Mouse (Mus musculus) midbrain, embryonic 10.5 days (tissue): ENCODE data around the gene Evi5l. TPM values are rescaled to one million over a fixed set of nuclear protein-coding genes. Genes with fewer than 3 reads are reported as not detected.
A peak's percentile ranks its signal among the peaks of the same experiment; 100 is the strongest.

Experiments used
- DNase-seq: peaks from one replicate; pipeline ENCODE4 v3.0.0-alpha.2; 2017; ENCODE audit warnings: low spot score
- H3K27ac ChIP-seq: fragments of 300-500 bp; sonication (generic); replicated peaks from 2 replicates; pipeline ENCODE4 v1.5.1; 2016; ENCODE audit warnings: mild to moderate bottlenecking
- H3K27me3 ChIP-seq: fragments of 300-500 bp; sonication (generic); 2 replicates; pipeline ENCODE4 v1.6.1; 2016; ENCODE audit warnings: low read depth, mild to moderate bottlenecking; ENCODE audit not compliant: poor library complexity, severe bottlenecking
- H3K36me3 ChIP-seq: fragments of 300-500 bp; sonication (generic); 2 replicates; pipeline ENCODE4 v1.6.1; 2016; ENCODE audit warnings: mild to moderate bottlenecking, moderate library complexity
- H3K4me1 ChIP-seq: fragments of 300-500 bp; sonication (generic); 2 replicates; pipeline ENCODE4 v1.6.1; 2016
- H3K4me3 ChIP-seq: fragments of 300-500 bp; sonication (generic); 2 replicates; pipeline ENCODE4 v1.5.1; 2016; ENCODE audit warnings: mild to moderate bottlenecking, moderate library complexity
- H3K9me3 ChIP-seq: fragments of 300-500 bp; sonication (generic); replicated peaks from 2 replicates; pipeline ENCODE4 v1.6.1; 2016; ENCODE audit warnings: mild to moderate bottlenecking
- WGBS: fragments of 180-500 bp; shearing (Covaris S2); methylation state at CpG from one replicate; pipeline ENCODE4 v1.1.7; 2016; 5-methylcytosine and 5-hydroxymethylcytosine counted together
- polyA plus RNA-seq: library from polyadenylated mRNA; unstranded; fragments of >200 nt; fragmentation: Nextera tagmentation; extraction: Ambion mirVana; gene quantifications from 2 replicates; pipeline ENCODE4 v1.2.1, GENCODE M21; 2016

Evi5l gene
- polyA plus RNA-seq, 1 experiment from 2014 or later, result 24.9 TPM

DNA sequence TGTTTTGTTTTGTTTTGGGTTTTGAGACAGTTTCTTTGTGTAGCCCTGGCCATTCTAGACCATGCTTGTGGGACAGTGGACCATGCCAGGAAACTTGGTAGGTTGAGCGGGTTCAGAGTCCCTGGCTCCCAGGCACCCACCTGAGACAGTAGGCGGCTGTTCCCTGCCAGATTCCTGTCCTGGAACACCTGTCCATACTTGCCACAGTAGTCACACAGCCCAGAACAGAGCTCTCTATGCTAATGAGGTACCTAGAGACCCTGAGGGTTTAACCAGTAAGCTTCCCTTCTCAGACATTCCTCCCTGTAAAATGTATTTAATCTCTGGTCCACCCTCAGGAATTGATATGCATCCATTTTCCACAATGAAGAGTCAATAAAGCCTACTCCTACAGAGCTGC lies 7.7 kb downstream of the Evi5l start:
- no peaks in the 10 kb centered on the region for H3K4me1 ChIP-seq
- H3K27ac ChIP-seq, result no peak overlapping the region
- no peak for DNase-seq
- H3K4me3 ChIP-seq, result no peak overlapping the region
- no peaks in the 10 kb centered on the region for H3K9me3 ChIP-seq
- no peaks in the 10 kb centered on the region for H3K27me3 ChIP-seq
- WGBS, result 68% methylated on average over 2 of the region's 2 CpGs
- no peaks in the 10 kb centered on the region for H3K36me3 ChIP-seq

- H3K4me1 ChIP-seq, result no peaks in the 10 kb centered on the region
- H3K27me3 ChIP-seq, result no peaks in the 10 kb centered on the region
- H3K4me3 ChIP-seq, result no peak overlapping the region
- no peaks in the 10 kb centered on the region for H3K9me3 ChIP-seq
- H3K27ac ChIP-seq, result no peak overlapping the region
- WGBS, result 90% methylated on average over 8 of the region's 8 CpGs
- H3K36me3 ChIP-seq, result peaks cover 40% of the 10 kb centered on the region
- DNase-seq, result no peak
These were observed 17.0 kb downstream of the Evi5l start for GRCm38 (mm10) chr8:4183409-4183808.

DNA sequence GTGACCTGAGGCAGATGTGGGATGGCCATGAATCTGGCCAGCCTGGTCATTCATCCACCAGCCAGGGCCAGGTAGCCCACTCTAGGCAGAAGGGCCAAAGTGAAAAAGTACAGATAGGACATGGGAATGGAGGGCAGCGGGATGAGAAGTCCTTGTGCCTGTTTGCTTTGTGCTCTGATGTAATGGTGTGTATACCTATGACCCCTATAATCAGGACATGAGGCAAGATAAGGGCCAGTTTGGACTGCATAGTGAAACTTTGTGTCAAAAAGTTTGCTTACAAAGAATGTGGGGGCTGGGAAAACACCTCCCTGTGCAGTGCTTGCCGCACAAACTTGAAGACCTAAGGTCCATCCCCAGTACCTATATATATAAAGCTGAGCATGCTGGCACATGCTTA lies 19.8 kb downstream of the Evi5l start:
- Histone ChIP-seq H3K4me1 (no peaks in the 10 kb centered on the region), H3K36me3 (peaks cover 42% of the 10 kb centered on the region)
- 93% methylated on average over 2 of the region's 2 CpGs for WGBS

GRCm38 (mm10) chr8:4188605-4189004 lies 22.2 kb downstream of the Evi5l start:
- Histone ChIP-seq H3K27ac (no peak overlapping the region), H3K36me3 (peaks cover 38% of the 10 kb centered on the region), H3K4me1 (peaks cover 18% of the 10 kb centered on the region), H3K4me3 (no peak overlapping the region), H3K9me3 (no peaks in the 10 kb centered on the region), H3K27me3 (0 out of 2 replicates have a peak, but pooled peaks cover 4% of the 10 kb centered on the region)
- no peak for DNase-seq

More for the DNA sequence above, 19.8 kb downstream of the Evi5l start:
- no peak for DNase-seq
- Histone ChIP-seq H3K4me3 (no peak overlapping the region), H3K27me3 (0 out of 2 replicates have a peak, but pooled peaks cover 2% of the 10 kb centered on the region), H3K9me3 (no peaks in the 10 kb centered on the region), H3K27ac (no peak overlapping the region)

DNA sequence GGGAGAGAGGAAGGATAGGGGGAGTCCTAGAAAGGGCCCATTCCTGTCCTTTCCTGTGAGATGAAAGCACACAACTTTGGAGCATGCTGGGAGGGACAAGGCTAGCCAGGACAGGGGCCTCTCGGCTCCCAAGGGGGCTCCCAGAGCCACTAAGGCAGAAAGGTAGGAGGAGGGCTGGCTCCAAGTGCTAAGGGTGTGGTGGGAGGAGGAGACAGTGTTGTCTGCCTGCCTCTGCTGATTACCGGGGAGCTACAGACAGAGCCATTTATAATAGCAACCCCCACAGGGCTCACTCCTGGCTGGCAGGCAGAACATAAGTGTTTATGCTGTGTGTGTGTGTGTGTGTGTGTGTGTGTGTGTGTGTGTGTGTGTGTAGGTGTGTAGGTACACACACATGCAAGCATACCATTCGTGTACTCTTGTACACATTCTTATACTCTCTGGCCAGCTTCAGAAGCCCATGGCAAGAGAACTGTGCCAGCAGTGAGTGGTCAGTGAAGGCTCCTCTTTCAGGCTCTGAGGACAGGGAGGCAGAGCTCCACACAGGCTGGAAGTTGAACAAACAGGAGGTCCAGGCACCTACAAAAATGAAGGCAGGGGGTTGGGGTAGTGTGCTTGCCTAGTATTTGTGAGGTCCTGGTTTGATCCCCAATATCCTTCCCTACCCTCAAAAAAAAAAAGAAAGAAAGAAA lies 22.8 kb downstream of the Evi5l start:
- Histone ChIP-seq H3K4me3 (no peak overlapping the region), H3K27ac (no peak overlapping the region), H3K36me3 (peaks cover 35% of the 10 kb centered on the region), H3K27me3 (peaks cover 10% of the 10 kb centered on the region; the same call in 1 of the 2 replicates), H3K9me3 (no peaks in the 10 kb centered on the region), H3K4me1 (peaks cover 19% of the 10 kb centered on the region)
- no peak for DNase-seq
- WGBS, result 49% methylated on average over 3 of the region's 3 CpGs

DNA sequence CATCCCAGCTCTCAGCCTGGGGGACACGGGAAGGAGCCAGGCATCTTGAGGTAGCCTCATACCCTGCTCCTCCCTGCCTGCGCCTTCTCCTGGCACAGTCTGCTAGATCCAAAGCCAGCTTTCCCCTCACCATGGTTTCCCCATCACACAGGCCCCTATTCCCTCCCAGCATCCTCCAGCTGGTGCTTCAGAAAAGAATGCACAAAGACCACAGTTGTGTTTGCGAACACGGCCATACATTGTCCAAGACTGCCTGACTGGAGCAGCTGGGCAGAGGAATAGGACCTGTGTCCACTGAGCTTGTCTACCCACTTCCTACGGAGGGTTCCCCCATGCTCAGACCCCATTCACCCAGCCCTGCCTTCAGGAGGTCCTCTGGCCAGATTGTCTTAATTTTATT lies 25.9 kb downstream of the Evi5l start:
- WGBS, result 54% methylated on average over 5 of the region's 5 CpGs
- DNase-seq, result no peak
- no peaks in the 10 kb centered on the region for H3K9me3 ChIP-seq
- H3K4me1 ChIP-seq, result peaks cover 19% of the 10 kb centered on the region
- H3K27me3 ChIP-seq, result peaks cover 15% of the 10 kb centered on the region; the same call in 1 of the 2 replicates
- H3K36me3 ChIP-seq, result peaks cover 11% of the 10 kb centered on the region
- peak overlapping the region; percentile 77 for H3K27ac ChIP-seq
- no peak overlapping the region for H3K4me3 ChIP-seq

GRCm38 (mm10) chr8:4192807-4193587 lies 26.6 kb downstream of the Evi5l start:
- 2% methylated on average over 18 of the region's 18 CpGs for WGBS

DNA sequence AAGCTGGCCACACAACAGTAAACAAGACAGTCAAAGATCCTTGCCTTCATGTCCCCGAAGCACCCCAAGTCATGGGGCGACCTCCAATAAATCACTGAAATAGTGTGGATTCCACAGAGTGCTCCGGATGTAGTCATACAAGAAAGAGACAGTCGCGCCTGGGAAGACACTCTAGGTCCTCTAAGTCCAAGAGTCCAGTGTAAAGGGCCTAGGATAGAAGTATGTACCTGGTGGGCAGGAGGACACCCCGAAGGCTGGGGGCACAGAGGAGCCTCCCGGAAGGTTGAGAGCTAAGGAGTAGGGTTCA lies 27.2 kb downstream of the Evi5l start:
- peaks cover 15% of the 10 kb centered on the region; the same call in 1 of the 2 replicates for H3K27me3 ChIP-seq
- WGBS, result 55% methylated on average over 7 of the region's 7 CpGs
- no peak for DNase-seq

More at GRCm38 (mm10) chr8:4192807-4193587, 26.6 kb downstream of the Evi5l start:
- Histone ChIP-seq H3K9me3 (no peaks in the 10 kb centered on the region), H3K36me3 (0 out of 2 replicates have a peak, but pooled peaks cover 6% of the 10 kb centered on the region), H3K4me1 (peaks cover 19% of the 10 kb centered on the region), H3K27ac (peak overlapping the region; percentile 77), H3K27me3 (peaks cover 15% of the 10 kb centered on the region; the same call in 1 of the 2 replicates), H3K4me3 (peak overlapping the region; percentile 27)
- DNase-seq, result peak; percentile 90

DNA sequence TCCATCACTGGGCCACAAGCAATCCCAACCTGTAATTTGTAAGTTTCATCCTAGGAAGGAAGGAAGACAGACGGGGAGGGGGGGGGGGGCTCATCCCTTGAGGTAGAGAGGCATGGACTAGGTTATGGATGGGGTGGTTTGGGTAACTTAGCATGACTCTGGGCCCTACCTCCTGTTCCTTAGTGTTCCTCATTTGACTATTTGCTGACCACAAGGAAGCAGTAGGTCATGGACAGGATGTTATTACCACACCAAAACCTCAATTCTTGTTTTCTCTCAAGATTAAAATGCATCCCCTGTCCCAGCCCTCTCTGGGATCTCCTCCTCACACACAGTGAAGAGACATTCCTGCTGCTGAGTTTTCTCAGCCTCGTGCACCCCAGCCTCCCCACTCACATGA lies 35.0 kb downstream of the Evi5l start:
- Histone ChIP-seq H3K27me3 (peaks cover 47% of the 10 kb centered on the region), H3K36me3 (0 out of 2 replicates have a peak, but pooled peaks cover 5% of the 10 kb centered on the region), H3K9me3 (no peaks in the 10 kb centered on the region), H3K4me3 (no peak overlapping the region), H3K27ac (no peak overlapping the region), H3K4me1 (peaks cover 11% of the 10 kb centered on the region)
- WGBS, result 54% methylated on average over 2 of the region's 2 CpGs
- DNase-seq, result no peak

More for the DNA sequence above, 27.2 kb downstream of the Evi5l start:
- Histone ChIP-seq H3K36me3 (0 out of 2 replicates have a peak, but pooled peaks cover under 1% of the 10 kb centered on the region), H3K27ac (no peak overlapping the region), H3K4me1 (peaks cover 19% of the 10 kb centered on the region), H3K9me3 (no peaks in the 10 kb centered on the region), H3K4me3 (peak overlapping the region; percentile 27)

GRCm38 (mm10) chr8:4205246-4206123 lies 39.1 kb downstream of the Evi5l start:
- Histone ChIP-seq H3K4me1 (peaks cover 17% of the 10 kb centered on the region), H3K27me3 (peaks cover 71% of the 10 kb centered on the region), H3K36me3 (peaks cover 33% of the 10 kb centered on the region), H3K4me3 (peak overlapping the region; percentile 35), H3K9me3 (0 out of 2 replicates have a peak, but pooled peaks cover 7% of the 10 kb centered on the region), H3K27ac (no peak overlapping the region)
- peak; percentile 30 for DNase-seq
- 10% methylated on average over 38 of the region's 38 CpGs for WGBS

GRCm38 (mm10) chr8:4206182-4207015 lies 40.0 kb downstream of the Evi5l start:
- WGBS, result 6% methylated on average over 44 of the region's 44 CpGs
- peaks cover 17% of the 10 kb centered on the region for H3K4me1 ChIP-seq
- peaks cover 71% of the 10 kb centered on the region for H3K27me3 ChIP-seq
- peak; percentile 38 for DNase-seq
- peaks cover 41% of the 10 kb centered on the region for H3K36me3 ChIP-seq
- H3K4me3 ChIP-seq, result peak overlapping the region; percentile 35
- H3K27ac ChIP-seq, result no peak overlapping the region
- H3K9me3 ChIP-seq, result 0 out of 2 replicates have a peak, but pooled peaks cover 7% of the 10 kb centered on the region

- Histone ChIP-seq H3K4me3 (no peak overlapping the region), H3K27ac (no peak overlapping the region), H3K4me1 (peaks cover 17% of the 10 kb centered on the region), H3K9me3 (0 out of 2 replicates have a peak, but pooled peaks cover 7% of the 10 kb centered on the region), H3K27me3 (peaks cover 67% of the 10 kb centered on the region), H3K36me3 (peaks cover 41% of the 10 kb centered on the region)
- no peak for DNase-seq
- 49% methylated on average over 2 of the region's 2 CpGs for WGBS
These were observed 40.6 kb downstream of the Evi5l start for GRCm38 (mm10) chr8:4207016-4207350.
